Mouse (Mus musculus): ENCODE measurements around the gene Strbp.

DNA sequence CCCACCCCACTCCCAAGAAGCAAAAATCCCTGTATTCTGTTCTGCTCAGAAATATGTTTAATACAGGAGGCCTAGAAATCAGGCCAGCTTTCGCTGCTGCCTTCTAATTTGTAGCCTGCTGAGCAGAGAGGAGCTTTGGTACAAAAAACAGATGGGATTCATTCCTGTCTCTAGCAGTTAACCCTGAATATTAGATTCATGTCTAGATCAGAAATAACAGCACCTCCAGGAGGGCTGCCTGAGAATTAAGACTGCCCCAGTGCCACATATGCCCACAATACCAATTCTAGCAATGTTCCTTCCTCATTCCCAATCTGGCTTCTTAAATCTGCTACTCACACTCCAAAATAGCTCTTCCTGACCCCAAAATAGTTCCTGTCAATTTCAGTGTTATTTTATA is 127.0 kb downstream of the Strbp start:
- TF ChIP-seq POLR2A (IDR thresholded peaks at IDR 0.05; ENCODE audit: extremely low read depth, insufficient read depth, low read length) (no peak), CTCF (IDR thresholded peaks at IDR 0.05; ENCODE audit: extremely low read depth, insufficient read depth, low read length) (no peak)
